Mouse (Mus musculus) CH12F3 (cell line): ENCODE results near the gene Ankrd49.

ENCODE experiments used
- in situ Hi-C: fragments of 300-500 bp; cut with MboI; formaldehyde crosslinking; loops from 2 replicates; pipeline ENCODE4 v1.14.3; 2020; ENCODE audit warnings: low sequenced_read_pairs

The Ankrd49 gene

GRCm38 (mm10) chr9:14784039-14785002, at the start of gene Ankrd49, which contains the start of gene Mre11a:
TSS of gene Ankrd49 (minus strand) at chr9:14784856.
TSS of gene Mre11a (plus strand) at chr9:14784654.
- in situ Hi-C loops: no loop called here

DNA sequence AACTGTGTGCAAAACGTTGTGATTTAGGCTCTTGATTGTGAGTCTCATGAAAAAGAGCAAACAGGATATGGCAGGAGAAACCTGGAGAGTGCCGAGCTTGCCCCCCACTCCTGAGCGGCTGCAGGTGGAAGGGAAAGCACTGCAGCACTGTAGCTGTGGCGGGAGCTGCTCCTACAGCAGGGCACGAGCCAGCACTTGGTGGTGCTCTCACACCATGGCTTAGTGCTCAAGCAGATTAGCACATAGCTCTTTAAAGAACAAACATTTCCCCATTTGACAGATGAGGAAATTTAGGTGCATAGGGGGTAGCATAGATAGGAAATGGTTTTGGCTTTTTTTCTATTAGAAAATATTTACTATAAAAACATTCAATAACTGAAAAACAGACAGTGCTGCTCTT, 47.4 kb upstream of the Ankrd49 start:
- in situ Hi-C loops: no loop called here

GRCm38 (mm10) chr9:14827875-14828274, 43.2 kb upstream of the Ankrd49 start:
- in situ Hi-C loops: no loop called here

DNA sequence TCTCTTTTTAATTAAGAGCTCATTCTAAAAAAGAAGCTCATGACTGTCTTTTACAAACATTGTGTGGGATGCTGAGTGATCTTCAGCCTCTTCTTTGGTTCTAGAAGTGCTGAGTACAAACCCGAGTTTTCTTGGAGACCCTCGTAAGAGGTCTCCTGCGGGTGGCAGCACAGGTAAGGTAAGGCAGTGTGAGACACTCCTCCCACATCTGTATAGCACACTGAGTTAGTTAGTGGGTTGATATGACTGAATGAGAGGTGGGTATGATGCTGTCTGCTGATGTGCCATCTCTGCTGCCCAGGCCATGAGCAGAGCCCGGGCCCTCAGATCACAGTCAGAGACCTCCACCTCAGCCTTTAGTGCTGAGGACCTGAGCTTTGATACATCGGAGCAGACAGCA, 40.2 kb upstream of the Ankrd49 start:
- in situ Hi-C loops: no loop called here

- in situ Hi-C loops: no loop called here
Measured at GRCm38 (mm10) chr9:14821396-14821795, 36.7 kb upstream of the Ankrd49 start.

GRCm38 (mm10) chr9:14810111-14810510, 25.5 kb upstream of the Ankrd49 start:
- in situ Hi-C loops: no loop called here

- in situ Hi-C loops: no loop called here
Measured at GRCm38 (mm10) chr9:14806786-14807185, 22.1 kb upstream of the Ankrd49 start.

- in situ Hi-C loops: no loop called here
Measured at GRCm38 (mm10) chr9:14805714-14806113, 21.1 kb upstream of the Ankrd49 start.

DNA sequence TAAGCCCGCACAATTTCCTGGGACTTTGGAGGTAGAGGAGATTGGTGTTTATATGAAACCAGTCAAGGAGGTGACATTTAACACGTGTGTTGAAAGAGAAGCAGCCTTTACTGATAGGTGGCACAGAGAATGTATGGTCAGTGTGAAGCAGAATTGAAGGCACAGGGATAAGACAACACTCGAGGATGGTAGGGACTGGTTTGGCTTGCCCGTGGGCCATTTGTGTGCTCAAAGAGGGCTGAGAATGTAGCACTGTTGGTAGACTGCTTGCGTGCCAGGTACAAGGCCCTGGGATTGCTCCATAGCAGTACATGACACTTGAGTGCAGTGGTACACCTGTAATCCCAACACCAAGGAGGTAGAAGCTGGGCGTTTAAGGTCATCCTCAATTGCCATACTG, 2.7 kb upstream of the Ankrd49 start:
- in situ Hi-C loops: no loop called here

- in situ Hi-C loops: no loop called here
Measured at GRCm38 (mm10) chr9:14778341-14778740, 6.3 kb downstream of the Ankrd49 start.

GRCm38 (mm10) chr9:14773813-14774212, 10.8 kb downstream of the Ankrd49 start:
- in situ Hi-C loops: no loop called here

GRCm38 (mm10) chr9:14772074-14772473, 12.6 kb downstream of the Ankrd49 start:
- in situ Hi-C loops: no loop called here

DNA sequence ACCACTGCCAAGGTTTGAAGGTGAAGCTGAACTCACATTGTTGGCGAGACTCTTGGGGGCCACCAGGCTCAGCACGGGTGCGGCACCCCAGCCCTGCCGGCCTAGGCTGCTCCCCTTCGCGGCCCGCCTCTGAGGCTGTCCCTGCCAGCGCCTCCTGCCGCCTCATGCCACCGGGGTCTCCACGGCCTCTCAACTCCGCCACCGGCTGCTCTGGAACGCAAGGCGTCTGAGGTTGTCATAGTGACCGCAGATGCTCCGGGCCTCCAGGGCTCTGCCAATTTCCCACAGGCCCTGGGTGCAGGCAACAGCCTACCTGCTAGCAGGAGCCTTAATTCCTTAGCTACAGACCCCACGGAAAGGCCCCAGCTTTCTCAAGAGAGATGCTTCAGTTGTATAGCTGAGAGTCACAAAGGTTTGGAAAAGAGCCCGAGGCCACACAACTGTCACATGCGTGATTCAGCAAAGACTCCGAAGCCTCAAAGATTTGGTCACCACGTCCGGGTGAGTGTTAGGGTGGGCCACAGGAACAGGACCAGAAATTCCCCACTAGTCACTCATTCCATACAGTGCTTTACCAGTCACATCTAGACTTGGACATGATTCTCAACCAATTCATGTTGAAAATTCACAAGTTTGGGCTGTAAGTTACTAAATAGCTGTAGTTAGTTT, 13.7 kb downstream of the Ankrd49 start, which contains the start of gene 1700012B09Rik:
Gene 1700012B09Rik (minus strand): TSS at position 228 of the 669 bp plus-strand sequence.
- in situ Hi-C loops: no loop called here

GRCm38 (mm10) chr9:14769811-14770210, 14.8 kb downstream of the Ankrd49 start:
- in situ Hi-C loops: no loop called here

DNA sequence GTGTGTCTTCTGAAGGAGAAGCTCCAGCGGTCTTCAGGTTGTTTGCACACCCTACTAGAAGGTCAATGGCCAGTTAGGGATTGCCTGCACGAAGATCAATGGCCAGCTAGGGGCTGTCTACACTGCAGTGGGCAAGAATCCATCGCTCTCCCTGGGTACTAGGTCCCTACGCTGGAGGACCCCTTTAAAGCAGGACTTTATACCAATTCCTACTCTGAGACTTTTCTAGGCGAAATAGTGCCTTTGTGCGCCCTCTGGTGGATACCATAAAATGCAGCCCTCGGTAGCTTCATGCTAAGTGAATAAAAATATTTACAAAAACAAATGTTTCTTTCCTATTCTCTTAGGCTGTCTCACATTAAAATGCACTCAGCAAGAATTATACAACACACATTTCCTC, 19.9 kb downstream of the Ankrd49 start:
- in situ Hi-C loops: no loop called here

DNA sequence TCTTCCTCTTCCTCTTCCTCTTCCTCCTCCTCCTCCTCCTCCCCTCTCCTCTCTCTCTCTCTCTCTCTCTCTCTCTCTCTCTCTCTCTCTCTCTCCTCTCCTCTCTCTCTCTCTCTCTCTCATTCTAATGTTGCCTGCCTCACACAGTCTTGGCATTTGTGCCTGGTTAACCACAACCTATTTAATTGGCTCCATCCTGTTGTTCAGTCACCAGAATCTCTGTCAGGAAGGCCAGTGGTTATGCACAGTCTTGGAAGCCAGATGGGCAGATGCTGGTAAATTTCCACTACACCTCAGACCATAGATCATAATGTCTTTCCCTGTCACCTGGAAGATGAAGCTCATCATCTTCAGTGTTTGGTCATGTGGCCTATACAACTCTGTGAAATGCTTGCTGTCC, 25.4 kb downstream of the Ankrd49 start:
- in situ Hi-C loops: no loop called here

DNA sequence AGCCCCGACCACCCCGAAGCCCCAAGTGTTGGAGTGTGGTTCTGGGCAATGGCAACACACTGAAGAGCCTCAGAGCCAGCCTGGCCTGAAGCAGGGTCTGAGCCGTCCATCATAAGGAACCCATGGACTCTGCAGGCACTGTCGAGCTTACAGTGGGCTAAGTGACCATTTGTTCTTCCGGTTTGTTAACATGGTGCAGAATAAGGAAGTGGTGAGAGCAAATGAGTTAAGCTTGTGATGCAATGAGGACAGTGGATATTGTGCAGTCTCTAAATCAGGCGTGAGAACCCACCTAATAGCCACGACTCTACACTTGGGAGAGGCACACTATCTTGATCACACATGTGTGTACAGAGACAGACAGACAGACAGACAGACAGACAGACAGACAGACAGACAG, 26.1 kb downstream of the Ankrd49 start:
- in situ Hi-C loops: no loop called here

GRCm38 (mm10) chr9:14754469-14754868, 30.2 kb downstream of the Ankrd49 start:
- in situ Hi-C loops: no loop called here

DNA sequence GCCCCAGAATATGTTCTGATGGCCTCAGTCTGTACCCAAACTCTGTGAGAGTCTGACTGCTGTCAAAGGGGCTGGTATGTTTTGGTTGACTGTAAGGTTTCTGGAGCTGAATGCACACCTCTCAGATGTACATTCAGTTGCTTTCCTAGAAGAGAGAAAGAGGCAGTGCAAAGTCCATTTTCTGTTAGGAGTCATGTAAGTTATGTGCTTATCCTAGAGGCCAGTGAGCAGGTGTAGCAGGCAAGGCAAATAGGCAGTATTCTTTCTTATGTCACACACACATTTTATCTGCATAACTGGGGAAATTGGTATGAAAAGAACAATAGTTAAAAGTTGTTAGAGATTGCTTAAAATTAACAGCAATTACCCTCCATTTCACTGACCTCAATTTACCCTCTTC, 30.7 kb downstream of the Ankrd49 start:
- in situ Hi-C loops: no loop called here

DNA sequence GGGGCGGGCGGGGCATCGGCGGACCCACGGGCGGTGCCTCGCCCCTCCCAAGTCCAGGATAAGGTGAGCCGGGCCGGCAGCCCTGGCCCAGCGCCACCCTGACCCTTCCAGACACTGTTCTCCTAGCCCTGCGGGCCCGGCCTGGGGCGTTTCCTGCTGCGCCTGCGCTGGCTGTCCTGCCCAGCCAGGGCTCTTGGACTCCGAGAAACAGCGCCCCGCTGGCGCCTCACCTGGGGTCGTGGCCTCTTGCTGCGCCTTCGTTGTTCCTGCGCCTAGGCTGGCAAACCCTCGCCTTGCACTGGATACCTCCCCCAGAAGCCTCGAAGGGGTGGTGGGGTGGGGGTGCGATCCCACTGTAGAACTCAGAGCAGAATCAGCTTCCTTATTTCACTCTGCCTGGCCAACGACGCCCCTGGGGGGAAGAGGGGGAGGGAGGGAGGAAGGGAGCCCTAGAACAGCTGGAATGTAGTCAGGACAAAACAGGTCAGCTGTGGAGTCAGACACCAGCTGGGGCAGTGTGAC, 32.6 kb downstream of the Ankrd49 start, which contains the start of gene Fut4:
Gene Fut4 (minus strand): TSS at position 393 of the 522 bp plus-strand sequence.
- in situ Hi-C loops: no loop called here

DNA sequence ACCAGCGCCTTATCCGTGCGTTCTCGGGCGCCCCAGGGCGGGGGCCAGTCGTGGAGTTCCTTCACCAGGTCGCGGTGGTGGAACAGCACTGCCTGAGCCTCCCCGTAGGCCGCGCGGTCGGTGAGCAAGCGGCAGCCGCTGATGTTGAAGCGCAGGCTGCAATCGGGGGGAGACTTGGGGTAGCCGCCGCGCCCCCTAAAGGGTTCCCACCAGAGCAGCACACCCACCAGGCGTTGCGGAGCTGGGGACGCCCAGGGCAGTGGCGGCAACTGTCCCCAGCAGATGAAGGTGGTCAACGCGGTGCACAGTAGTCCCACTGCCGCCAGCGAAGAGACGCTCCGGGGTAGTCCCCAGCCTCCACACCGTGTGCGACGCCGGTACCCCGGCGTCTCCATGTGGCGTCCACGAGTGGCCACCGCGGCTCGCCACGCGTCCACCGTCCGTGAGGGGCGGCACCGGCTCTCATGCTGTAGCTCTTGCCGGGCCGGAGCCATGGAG, 33.1 kb downstream of the Ankrd49 start:
- in situ Hi-C loops: no loop called here
